Mouse (Mus musculus): ENCODE results near the gene Crabp2.

GRCm38 (mm10) chr3:87909381-87909780 lies 39.1 kb upstream of the Crabp2 start:
- TF ChIP-seq CTCF (IDR thresholded peaks at IDR 0.05; ENCODE audit: low read depth), result no peak
- TF ChIP-seq EP300 (IDR thresholded peaks at IDR 0.05; ENCODE audit: low read depth), result no peak

Measured in liver, postnatal 0 days (tissue).